ENCODE assay signal across 9 mouse cellular contexts in the genomic region with DNA sequence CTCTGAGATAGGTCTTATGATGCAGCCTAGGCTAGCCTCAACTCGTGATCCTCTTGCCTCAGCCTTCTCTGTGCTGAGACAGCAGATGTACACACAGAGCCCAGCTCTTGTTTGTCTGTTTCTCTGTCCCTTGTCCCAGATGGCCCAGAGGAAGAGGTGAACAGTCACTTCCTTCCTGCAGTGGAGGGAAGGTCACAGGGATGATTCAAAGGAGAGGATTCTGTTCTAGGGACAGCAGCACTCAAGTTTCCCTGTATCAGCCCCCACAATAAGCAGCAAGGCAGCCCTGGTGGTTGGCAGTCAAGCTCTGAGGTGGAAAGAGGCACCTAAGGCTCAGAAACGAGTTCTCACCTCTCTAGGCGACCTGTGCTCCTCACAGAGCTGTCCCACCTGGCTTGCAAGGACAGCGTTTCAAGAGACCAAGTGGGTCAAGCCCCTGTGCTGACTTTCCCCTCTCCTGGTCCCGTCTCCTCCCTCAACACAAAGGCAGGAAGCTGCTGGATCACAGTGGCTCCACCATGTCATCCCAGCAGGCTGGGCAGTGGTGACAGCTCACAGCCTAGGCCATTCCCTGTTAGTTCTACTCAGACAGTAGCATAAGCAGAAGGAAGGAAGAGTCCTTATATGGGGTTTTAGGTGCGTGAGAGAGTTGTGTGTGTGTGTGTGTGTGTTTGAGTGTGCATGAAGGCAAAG. TPM values are rescaled to one million over a fixed set of nuclear protein-coding genes. Genes with fewer than 3 reads are reported as not detected.
DNase-seq lines count a peak whose midpoint lies in the region; ATAC-seq lines count a peak whose summit lies in the region.
"Had no signal": no experiment of that assay in that cellular context is flagged by ENCODE, and none has a peak within 500 bp of the region (broad histone marks: within the 10 kb centered on the region; RNA-seq: fewer than 3 reads in every experiment).

No protein-coding gene starts in this region.

- DNase-seq in kidney, adult 11 months, result peak; percentile 36
- DNase-seq in kidney, adult 8-10 months, result no peak
- peak; percentile 52 to 79 for DNase-seq in heart, adult 18-20 months
- peak; percentile 59 to 70 for DNase-seq in lung, postnatal 4 days
- no peak for DNase-seq in Muller cell, postnatal 12 days (ENCODE audit: inconsistent ontology term)
- no peak for DNase-seq in right cerebral cortex, postnatal 4 days

- peak overlapping the region; percentile 66; the same call in 1 of the 2 replicates for H3K27ac ChIP-seq in kidney, embryonic 14.5 days (ENCODE audit: low read depth, low read length)

- peaks cover 13% of the 10 kb centered on the region for H3K36me3 ChIP-seq in kidney, embryonic 14.5 days (ENCODE audit: control insufficient read depth, insufficient read depth, low read length)

- no peak overlapping the region for H3K4me2 ChIP-seq in kidney, embryonic 14.5 days (replicated peaks; ENCODE audit: low read depth, low read length)

- 57% methylated on average over 6 of the region's 6 CpGs for WGBS in kidney, embryonic 14.5 days

- H3K9me3 ChIP-seq in kidney, embryonic 14.5 days (ENCODE audit: control insufficient read depth, low read length), result no peaks in the 10 kb centered on the region

- H3K4me1 ChIP-seq in kidney, embryonic 14.5 days (ENCODE audit: control insufficient read depth, insufficient read depth, low read length), result peaks cover 26% of the 10 kb centered on the region

- no peak overlapping the region for H3K9ac ChIP-seq in kidney, embryonic 14.5 days (ENCODE audit: low read depth, low read length)

- no peak overlapping the region for H3K4me3 ChIP-seq in kidney, embryonic 14.5 days (ENCODE audit: low read length)
- H3K4me3 ChIP-seq: erythroblast, embryonic 14.5 days had no signal

- H3K27me3 ChIP-seq in kidney, embryonic 14.5 days (ENCODE audit: control insufficient read depth, insufficient read depth, low read length), result no peaks in the 10 kb centered on the region

- no peak for ATAC-seq in kidney, embryonic 14.5 days (ENCODE audit: low FRiP score, low TSS enrichment)
- ATAC-seq in frontal cortex, adult (ENCODE audit: low TSS enrichment), result no peak

RNA-seq across cellular contexts. Expression of gene Amz1, which starts 41.1 kb away (rescaled TPM):
- total RNA-seq in heart, adult 18-20 months (2021), result under 1 TPM; 0.47 to 0.75 TPM
- 1.1 and 1.5 TPM in 2 replicates for polyA plus RNA-seq in kidney, embryonic 14.5 days (2014; fragmentation: Nextera tagmentation; extraction: Ambion mirVana)
- polyA plus RNA-seq: erythroblast, embryonic 14.5 days had no signal

Comparison
In these comparisons a context has a peak if more than half of its experiments do, and no peak if none do; other contexts are left out.
1. DNase-seq: peak in kidney, adult 11 months (single experiment), heart, adult 18-20 months (2 of 2) and lung, postnatal 4 days (2 of 2); none in kidney, adult 8-10 months (0 of 2), Muller cell, postnatal 12 days (single experiment) and right cerebral cortex, postnatal 4 days (single experiment).